Mouse (Mus musculus) midbrain, postnatal 0 days (tissue): Measurements from ENCODE around the gene Kcnq1. TPM values are rescaled to one million over a fixed set of nuclear protein-coding genes. Genes with fewer than 3 reads are reported as not detected.

Experiments used
- ATAC-seq: fragments of 200-750 bp; cut with Nextera tagmentation; 2 replicates; pipeline ENCODE4 v1.8.0; 2017; ENCODE audit warnings: moderate number of reproducible peaks, mild to moderate bottlenecking, moderate TSS enrichment, moderate library complexity; ENCODE audit not compliant: low FRiP score
- DNase-seq: peaks from one replicate; pipeline ENCODE4 v3.0.0-alpha.2; 2015; ENCODE audit warnings: low spot score
- H3K27ac ChIP-seq: fragments of 300-500 bp; sonication (generic); 2 replicates; pipeline ENCODE4 v1.5.1; 2014; ENCODE audit warnings: low read depth, mild to moderate bottlenecking, low read length, mixed read lengths
- H3K27me3 ChIP-seq: fragments of 300-500 bp; sonication (generic); 2 replicates; pipeline ENCODE4 v1.6.1; 2014; ENCODE audit warnings: low read length, control low read depth, mixed read lengths; ENCODE audit not compliant: insufficient read depth
- H3K36me3 ChIP-seq: fragments of 300-500 bp; sonication (generic); 2 replicates; pipeline ENCODE4 v1.6.1; 2014; ENCODE audit warnings: low read length, control low read depth, mixed read lengths; ENCODE audit not compliant: insufficient read depth
- H3K4me1 ChIP-seq: fragments of 300-500 bp; sonication (generic); 2 replicates; pipeline ENCODE4 v1.6.1; 2014; ENCODE audit warnings: mild to moderate bottlenecking, control low read depth, antibody characterized with exemption, low read length, mixed read lengths; ENCODE audit not compliant: insufficient read depth
- H3K4me2 ChIP-seq: fragments of 300-500 bp; sonication (generic); 2 replicates; pipeline ENCODE4 v1.6.1; 2014; ENCODE audit warnings: low read depth, mild to moderate bottlenecking, low read length, mixed read lengths; ENCODE audit not compliant: poor library complexity, severe bottlenecking
- H3K4me3 ChIP-seq: fragments of 300-500 bp; sonication (generic); 2 replicates; pipeline ENCODE4 v1.5.1; 2014; ENCODE audit warnings: low read depth, mild to moderate bottlenecking, low read length, moderate library complexity
- H3K9ac ChIP-seq: fragments of 300-500 bp; sonication (generic); replicated peaks from 2 replicates; pipeline ENCODE4 v1.6.1; 2014; ENCODE audit warnings: mild to moderate bottlenecking, low read length, moderate library complexity, mixed read lengths; ENCODE audit not compliant: poor library complexity, severe bottlenecking
- H3K9me3 ChIP-seq: fragments of 300-500 bp; sonication (generic); 2 replicates; pipeline ENCODE4 v1.6.1; 2016; ENCODE audit warnings: low read length, control low read depth
- CTCF ChIP-seq: IDR thresholded peaks from 2 replicates; pipeline ENCODE4 v1.5.1; 2016; ENCODE audit warnings: antibody characterized with exemption, mild to moderate bottlenecking
- WGBS: fragments of 180-500 bp; shearing (Covaris S2); extraction: QIAGEN DNeasy Blood & Tissue Kit; methylation state at CpG from one replicate; pipeline ENCODE4 v1.1.7; 2014; 5-methylcytosine and 5-hydroxymethylcytosine counted together
- polyA plus RNA-seq: library from polyadenylated mRNA; unstranded; fragments of >200 nt; fragmentation: Nextera tagmentation; extraction: Ambion mirVana; gene quantifications from 2 replicates; pipeline ENCODE4 v1.2.1, GENCODE M21; 2015
- total RNA-seq: library from RNA; depleted of rRNA; stranded (reverse); fragments of >200 nt; gene quantifications from 2 replicates; pipeline ENCODE4 v1.2.3, GENCODE M21; 2014

The Kcnq1 gene
- total and polyA plus RNA-seq, 2 experiments from 2014 or later = 0.44 to 1.2 TPM

GRCm38 (mm10) chr7:143158690-143159425 lies 52.7 kb downstream of the Kcnq1 start:
- no peaks in the 10 kb centered on the region; the same call in 1 of the 2 replicates for H3K4me1 ChIP-seq
- H3K4me3 ChIP-seq = no peak overlapping the region
- H3K27me3 ChIP-seq = no peaks in the 10 kb centered on the region
- no peak overlapping the region for H3K4me2 ChIP-seq
- no peak for TF ChIP-seq CTCF
- H3K9ac ChIP-seq = no peak overlapping the region
- ATAC-seq (no peak), DNase-seq (no peak)
- no peaks in the 10 kb centered on the region for H3K36me3 ChIP-seq
- WGBS = 76% methylated on average over 14 of the region's 14 CpGs
- H3K27ac ChIP-seq = no peak overlapping the region
- no peaks in the 10 kb centered on the region for H3K9me3 ChIP-seq

- no peak overlapping the region for H3K9ac ChIP-seq
- no peaks in the 10 kb centered on the region for H3K4me1 ChIP-seq
- H3K27me3 ChIP-seq = no peaks in the 10 kb centered on the region
- DNase-seq = no peak
- no peak overlapping the region for H3K27ac ChIP-seq
- H3K36me3 ChIP-seq = no peaks in the 10 kb centered on the region
- WGBS = 33% methylated on average over 11 of the region's 11 CpGs
- H3K4me3 ChIP-seq = no peak overlapping the region
- no peak overlapping the region for H3K4me2 ChIP-seq
- TF ChIP-seq CTCF = no peak
- no peaks in the 10 kb centered on the region for H3K9me3 ChIP-seq
- no peak for ATAC-seq
Measured at GRCm38 (mm10) chr7:143159446-143159845, 53.3 kb downstream of the Kcnq1 start.

GRCm38 (mm10) chr7:143160057-143160456 lies 53.9 kb downstream of the Kcnq1 start:
- Histone ChIP-seq H3K4me3 (no peak overlapping the region), H3K4me2 (no peak overlapping the region), H3K9me3 (no peaks in the 10 kb centered on the region), H3K27ac (no peak overlapping the region), H3K4me1 (no peaks in the 10 kb centered on the region), H3K9ac (no peak overlapping the region), H3K36me3 (no peaks in the 10 kb centered on the region), H3K27me3 (no peaks in the 10 kb centered on the region)
- 66% methylated on average over 5 of the region's 5 CpGs for WGBS
- no peak for DNase-seq
- ATAC-seq = no peak
- TF ChIP-seq CTCF = no peak

- H3K9ac ChIP-seq = no peak overlapping the region
- TF ChIP-seq CTCF = no peak
- WGBS = 83% methylated on average over 3 of the region's 3 CpGs
- ATAC-seq (no peak), DNase-seq (no peak)
- no peak overlapping the region for H3K4me2 ChIP-seq
- H3K27me3 ChIP-seq = no peaks in the 10 kb centered on the region
- H3K27ac ChIP-seq = no peak overlapping the region
- no peak overlapping the region for H3K4me3 ChIP-seq
- H3K4me1 ChIP-seq = no peaks in the 10 kb centered on the region
- no peaks in the 10 kb centered on the region for H3K9me3 ChIP-seq
- H3K36me3 ChIP-seq = no peaks in the 10 kb centered on the region
Measured at GRCm38 (mm10) chr7:143162051-143162450, 55.9 kb downstream of the Kcnq1 start.

GRCm38 (mm10) chr7:143164074-143164473 lies 57.9 kb downstream of the Kcnq1 start:
- DNase-seq (no peak), ATAC-seq (no peak)
- H3K4me1 ChIP-seq = no peaks in the 10 kb centered on the region

GRCm38 (mm10) chr7:143165687-143166265 lies 59.6 kb downstream of the Kcnq1 start:
- Histone ChIP-seq H3K4me1 (no peaks in the 10 kb centered on the region), H3K36me3 (no peaks in the 10 kb centered on the region), H3K27me3 (no peaks in the 10 kb centered on the region), H3K4me3 (no peak overlapping the region), H3K9ac (no peak overlapping the region), H3K27ac (no peak overlapping the region), H3K4me2 (no peak overlapping the region), H3K9me3 (no peaks in the 10 kb centered on the region)
- WGBS = 79% methylated on average over 7 of the region's 7 CpGs
- no peak for ATAC-seq
- no peak for DNase-seq
- no peak for TF ChIP-seq CTCF

More at GRCm38 (mm10) chr7:143164074-143164473, 57.9 kb downstream of the Kcnq1 start:
- no peaks in the 10 kb centered on the region for H3K27me3 ChIP-seq
- H3K36me3 ChIP-seq = no peaks in the 10 kb centered on the region
- H3K4me2 ChIP-seq = no peak overlapping the region
- no peak overlapping the region for H3K27ac ChIP-seq
- no peaks in the 10 kb centered on the region for H3K9me3 ChIP-seq
- H3K9ac ChIP-seq = no peak overlapping the region
- H3K4me3 ChIP-seq = no peak overlapping the region
- TF ChIP-seq CTCF = no peak
